Mouse (Mus musculus): ENCODE measurements around the gene Rad50.

- no peak for TF ChIP-seq MYOG (IDR thresholded peaks at IDR 0.05; ENCODE audit: control insufficient read depth in 1 of 3, insufficient read depth in 1 of 3, insufficient read length in 2 of 3, low read depth in 2 of 3)
- TF ChIP-seq MAX (IDR thresholded peaks at IDR 0.05; ENCODE audit: low read depth), result no peak
- no peak for TF ChIP-seq SRF (IDR thresholded peaks at IDR 0.05; ENCODE audit: control insufficient read depth, insufficient read length, low read depth)
- TF ChIP-seq POLR2A (IDR thresholded peaks at IDR 0.05; ENCODE audit: insufficient read length, low read depth), result no peak
- TF ChIP-seq E2F4 (IDR thresholded peaks at IDR 0.05; ENCODE audit: insufficient read depth), result no peak
- TF ChIP-seq MYOD1 (IDR thresholded peaks at IDR 0.05; ENCODE audit: control insufficient read depth in 1 of 3, insufficient read length in 2 of 3, low read depth in 2 of 3), result no peak
- TF ChIP-seq POLR2AphosphoS2 (IDR thresholded peaks at IDR 0.05; ENCODE audit: insufficient read length, low read depth), result no peak
- TF ChIP-seq CEBPB (IDR thresholded peaks at IDR 0.05; ENCODE audit: insufficient read depth, poor library complexity, severe bottlenecking), result no peak
- TF ChIP-seq USF1 (IDR thresholded peaks at IDR 0.05; ENCODE audit: low read depth), result no peak
- TF ChIP-seq TCF12 (IDR thresholded peaks at IDR 0.05; ENCODE audit: insufficient read depth, poor library complexity, severe bottlenecking), result no peak
- no peak for TF ChIP-seq REST (IDR thresholded peaks at IDR 0.05; ENCODE audit: insufficient read depth, insufficient read length)
Measured at GRCm38 (mm10) chr11:53720715-53721114, 13.6 kb upstream of the Rad50 start, which contains the start of gene Il5.
